Mouse (Mus musculus) colon, adult 2 months (tissue): ENCODE results near the gene Phf7. TPM values are rescaled to one million over a fixed set of nuclear protein-coding genes. Genes with fewer than 3 reads are reported as not detected.

Source experiments
- polyA plus RNA-seq: library from polyadenylated mRNA; depleted of rRNA; stranded (reverse); fragments of >200 nt; gene quantifications from 2 replicates; pipeline ENCODE4 v1.2.3, GENCODE M21; 2012; rRNA removed

Gene Phf7
- polyA plus RNA-seq, result 3.9 and 4.5 TPM in 2 replicates

GRCm38 (mm10) chr14:31251084-31251604, at the start of gene Phf7, which contains the start of gene Bap1:
Phf7 (minus strand) TSS chr14:31251317.
Bap1 (plus strand) TSS chr14:31251450.

GRCm38 (mm10) chr14:31217666-31218065, 33.5 kb downstream of the Phf7 start, which contains the start of gene Sema3g:
Sema3g (plus strand) TSS chr14:31217860.

GRCm38 (mm10) chr14:31216846-31217245, 34.3 kb downstream of the Phf7 start, which contains the start of gene Nisch:
Nisch (minus strand) TSS chr14:31216946.

GRCm38 (mm10) chr14:31208084-31208483, 43.0 kb downstream of the Phf7 start, which contains the start of gene Tnnc1:
Tnnc1 (plus strand) TSS chr14:31208312.

Other genes starting within 250 kb of the Phf7 start
- gene Glt8d1, start 249.9 kb downstream of the Phf7 start, polyA plus RNA-seq, result 7.9 and 9.6 TPM in 2 replicates
- 62.1 and 85.8 TPM in 2 replicates for gene Spcs1, start 249.6 kb downstream of the Phf7 start, polyA plus RNA-seq
- 9.8 and 13.3 TPM in 2 replicates for gene Pbrm1, start 232.2 kb downstream of the Phf7 start, polyA plus RNA-seq
- 5.5 and 9.0 TPM in 2 replicates for gene Gnl3, start 232.2 kb downstream of the Phf7 start, polyA plus RNA-seq
- 36.4 and 39.8 TPM in 2 replicates for gene Smim4, start 122.4 kb downstream of the Phf7 start, polyA plus RNA-seq
- 25.4 and 26.3 TPM in 2 replicates for gene Nt5dc2, start 120.3 kb downstream of the Phf7 start, polyA plus RNA-seq
- gene Stab1, start 82.7 kb downstream of the Phf7 start, polyA plus RNA-seq, result 70.5 and 89.2 TPM in 2 replicates
- 0.29 and 0.42 TPM in 2 replicates for gene Tnnc1, start 43.0 kb downstream of the Phf7 start, polyA plus RNA-seq
- 247 and 253 TPM in 2 replicates for gene Nisch, start 34.4 kb downstream of the Phf7 start, polyA plus RNA-seq
- 2.9 and 3.2 TPM in 2 replicates for gene Sema3g, start 33.5 kb downstream of the Phf7 start, polyA plus RNA-seq
- gene Bap1, start 133 bp upstream of the Phf7 start, polyA plus RNA-seq, result 29.8 and 39.0 TPM in 2 replicates
- gene Dnah1, start 72.6 kb upstream of the Phf7 start, polyA plus RNA-seq, result 0.35 and 0.47 TPM in 2 replicates
- 9.4 and 9.9 TPM in 2 replicates for gene Capn7, start 85.3 kb upstream of the Phf7 start, polyA plus RNA-seq
- 7.5 and 8.6 TPM in 2 replicates for gene Sh3bp5, start 184.8 kb upstream of the Phf7 start, polyA plus RNA-seq
- gene Eaf1, start 243.1 kb upstream of the Phf7 start, polyA plus RNA-seq, result 30.4 and 34.3 TPM in 2 replicates
- 3.0 and 3.8 TPM in 2 replicates for gene Mettl6, start 243.7 kb upstream of the Phf7 start, polyA plus RNA-seq